Mouse (Mus musculus) Patski (cell line): ENCODE measurements around the gene Slc16a14. TPM values are rescaled to one million over a fixed set of nuclear protein-coding genes. Genes with fewer than 3 reads are reported as not detected.

Experiments used
- ATAC-seq: fragments of 100-300 bp; one replicate; pipeline ENCODE4 v1.8.0; 2021
- CTCF ChIA-PET: fragments of 350-600 bp; sonication (Branson Sonifier 250); formaldehyde crosslinking; loops from one replicate; lab custom pipeline; 2022; ENCODE audit warnings: inconsistent platforms; lab: Charles Lee
- POLR2A ChIA-PET: fragments of 350-600 bp; sonication (Branson Sonifier 250); formaldehyde crosslinking; loops from one replicate; lab custom pipeline; 2022; ENCODE audit warnings: antibody characterized with exemption, inconsistent platforms; lab: Charles Lee
- DNase-seq: peaks from one replicate; pipeline ENCODE4 v3.0.0-alpha.2; 2011; ENCODE audit warnings: low read depth, low spot score
- H3K27me3 ChIP-seq: fragments of 371-371 bp; one replicate; pipeline ENCODE4 v1.5.1; 2021
- CTCF ChIP-seq: fragments of 100-300 bp; IDR thresholded peaks from one replicate; pipeline ENCODE4 v1.5.1; 2021
- in situ Hi-C: fragments of 300-500 bp; cut with MboI; formaldehyde crosslinking; loops from 3 replicates; pipeline ENCODE4 v1.11.1; 2018; ENCODE audit warnings: low pct_unique_long_range_greater_than_20kb, mixed read lengths
- polyA plus RNA-seq: library from polyadenylated mRNA; unstranded; gene quantifications from one replicate; pipeline ENCODE4 v1.2.3, GENCODE M21; 2021

Gene Slc16a14
- polyA plus RNA-seq, 1 experiment from 2014 or later: not detected

GRCm38 (mm10) chr1:84910177-84910804, 24.6 kb downstream of the Slc16a14 start:
- peak; percentile 75 for ATAC-seq
- H3K27me3 ChIP-seq: no peaks in the 10 kb centered on the region
- peak; percentile 12 for DNase-seq
- CTCF ChIA-PET: no interaction called here
- POLR2A ChIA-PET: no interaction called here
- no peak for TF ChIP-seq CTCF
- in situ Hi-C loops: no loop called here

- in situ Hi-C loops: no loop called here
- TF ChIP-seq CTCF: no peak
- CTCF ChIA-PET: interaction anchor here (1.6 kb wide), 1 partner anchor 21 kb away, joined by 4 read pairs; no protein-coding TSS in a partner anchor
- ATAC-seq (no peak), DNase-seq (no peak)
- H3K27me3 ChIP-seq: no peaks in the 10 kb centered on the region
- POLR2A ChIA-PET: no interaction called here
Measured at GRCm38 (mm10) chr1:84904467-84904866, 30.5 kb downstream of the Slc16a14 start.

GRCm38 (mm10) chr1:84899156-84899555, 35.8 kb downstream of the Slc16a14 start:
- ATAC-seq: no peak
- in situ Hi-C loops: loop anchor here (25.0 kb wide), 1 partner anchor 1162 kb away; no protein-coding TSS in a partner anchor
- CTCF ChIA-PET: interaction anchor here (0.8 kb wide), 1 partner anchor 155 kb away, joined by 3 read pairs; no protein-coding TSS in a partner anchor
- no peak for TF ChIP-seq CTCF
- POLR2A ChIA-PET: no interaction called here
- no peak for DNase-seq
- H3K27me3 ChIP-seq: no peaks in the 10 kb centered on the region

- peak; percentile 51 for TF ChIP-seq CTCF
- ChIA-PET CTCF (interaction anchor here (1.3 to 1.8 kb wide), 3 partner anchors 8 to 43 kb away, joined by 3 to 6 read pairs (median 3); partner anchors contain the start of gene Slc16a14), POLR2A (no interaction called here)
- ATAC-seq (no peak), DNase-seq (no peak)
- in situ Hi-C loops: loop anchor here (25.0 kb wide), 1 partner anchor 1160 kb away; no protein-coding TSS in a partner anchor
- no peaks in the 10 kb centered on the region for H3K27me3 ChIP-seq
Measured at GRCm38 (mm10) chr1:84897364-84897763, 37.6 kb downstream of the Slc16a14 start.

- in situ Hi-C loops: loop anchor here (25.0 kb wide), 1 partner anchor 1154 kb away; no protein-coding TSS in a partner anchor
- no peak for TF ChIP-seq CTCF
- no peak for ATAC-seq
- ChIA-PET CTCF (no interaction called here), POLR2A (no interaction called here)
- no peak for DNase-seq
- H3K27me3 ChIP-seq: no peaks in the 10 kb centered on the region
Measured at GRCm38 (mm10) chr1:84891746-84892145, 43.2 kb downstream of the Slc16a14 start.

- no peak for DNase-seq
- CTCF ChIA-PET: no interaction called here
- no peaks in the 10 kb centered on the region for H3K27me3 ChIP-seq
- POLR2A ChIA-PET: no interaction called here
- ATAC-seq: no peak
- in situ Hi-C loops: loop anchor here (25.0 kb wide), 1 partner anchor 1153 kb away; no protein-coding TSS in a partner anchor
- TF ChIP-seq CTCF: no peak
Measured at GRCm38 (mm10) chr1:84890503-84890902, 44.4 kb downstream of the Slc16a14 start.

- H3K27me3 ChIP-seq: no peaks in the 10 kb centered on the region
- ChIA-PET POLR2A (no interaction called here), CTCF (no interaction called here)
- DNase-seq (no peak), ATAC-seq (no peak)
- TF ChIP-seq CTCF: no peak
- in situ Hi-C loops: loop anchor here (25.0 kb wide), 1 partner anchor 1153 kb away; no protein-coding TSS in a partner anchor
Measured at GRCm38 (mm10) chr1:84890005-84890393, 44.9 kb downstream of the Slc16a14 start.

- in situ Hi-C loops: loop anchor here (25.0 kb wide), 1 partner anchor 1152 kb away; no protein-coding TSS in a partner anchor
- H3K27me3 ChIP-seq: no peaks in the 10 kb centered on the region
- ChIA-PET POLR2A (no interaction called here), CTCF (interaction anchor here (1.0 kb wide), 1 partner anchor 8 kb away, joined by 3 read pairs; no protein-coding TSS in a partner anchor)
- TF ChIP-seq CTCF: no peak
- ATAC-seq (no peak), DNase-seq (no peak)
Measured at GRCm38 (mm10) chr1:84889330-84890004, 45.5 kb downstream of the Slc16a14 start.

GRCm38 (mm10) chr1:84885921-84886320, 49.0 kb downstream of the Slc16a14 start:
- CTCF ChIA-PET: no interaction called here
- no peaks in the 10 kb centered on the region for H3K27me3 ChIP-seq
- in situ Hi-C loops: loop anchor here (25.0 kb wide), 1 partner anchor 1149 kb away; no protein-coding TSS in a partner anchor
- DNase-seq (no peak), ATAC-seq (no peak)
- POLR2A ChIA-PET: no interaction called here
- peak; percentile 56 for TF ChIP-seq CTCF

GRCm38 (mm10) chr1:84885174-84885573, 49.8 kb downstream of the Slc16a14 start:
- in situ Hi-C loops: loop anchor here (25.0 kb wide), 1 partner anchor 1148 kb away; no protein-coding TSS in a partner anchor
- POLR2A ChIA-PET: no interaction called here
- no peak for DNase-seq

GRCm38 (mm10) chr1:84883889-84884288, 51.0 kb downstream of the Slc16a14 start:
- DNase-seq (no peak), ATAC-seq (no peak)
- TF ChIP-seq CTCF: no peak
- H3K27me3 ChIP-seq: no peaks in the 10 kb centered on the region
- ChIA-PET POLR2A (no interaction called here), CTCF (no interaction called here)
- in situ Hi-C loops: loop anchor here (5.0 to 25.0 kb wide), 2 partner anchors 157 to 1147 kb away; no protein-coding TSS in a partner anchor

More at GRCm38 (mm10) chr1:84885174-84885573, 49.8 kb downstream of the Slc16a14 start:
- CTCF ChIA-PET: no interaction called here
- peak; percentile 59 for TF ChIP-seq CTCF
- no peaks in the 10 kb centered on the region for H3K27me3 ChIP-seq
- ATAC-seq: no peak
